Mouse (Mus musculus): ENCODE results near the gene Thra. TPM values are rescaled to one million over a fixed set of nuclear protein-coding genes. Genes with fewer than 3 reads are reported as not detected.

Gene Thra
- total and polyA plus RNA-seq, 3 experiments = 1.1 to 3.9 (median 3.8) TPM

DNA sequence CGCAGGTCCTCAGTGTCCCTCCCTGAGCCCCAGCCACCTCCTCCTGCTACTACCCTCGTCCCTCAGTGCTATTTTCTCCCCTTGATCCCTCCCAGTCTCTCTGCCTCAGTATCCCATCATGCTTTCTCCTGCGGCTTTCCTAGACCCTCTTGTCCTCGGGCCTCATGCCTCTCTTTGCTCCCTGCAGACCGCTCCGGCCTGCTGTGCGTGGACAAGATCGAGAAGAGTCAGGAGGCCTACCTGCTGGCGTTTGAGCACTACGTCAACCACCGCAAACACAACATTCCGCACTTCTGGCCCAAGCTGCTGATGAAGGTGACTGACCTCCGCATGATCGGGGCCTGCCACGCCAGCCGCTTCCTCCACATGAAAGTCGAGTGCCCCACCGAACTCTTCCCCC lies 23.7 kb downstream of the Thra start:
- dilution Hi-C loops (cut with MboI; ENCODE audit: extremely low pct_ligation_motif_present, extremely low pct_unique_long_range_greater_than_20kb, low sequenced_read_pairs) (no loop called here), in situ Hi-C loops (cut with MboI; ENCODE audit: low pct_ligation_motif_present, low pct_unique_long_range_greater_than_20kb, low sequenced_read_pairs) (no loop called here)
- Histone ChIP-seq H3K4me1 (ENCODE audit: control insufficient read depth in 1 of 2, insufficient read depth in 2 of 2) (peaks cover 6 to 32% of the 10 kb centered on the region in 2 experiments), H3K27ac (ENCODE audit: insufficient read depth, low read depth) (no peak overlapping the region), H3K27me3 (replicated peaks) (no peaks in the 10 kb centered on the region), H3K4me2 (ENCODE audit: insufficient read depth, low read depth, poor library complexity, severe bottlenecking) (no peak overlapping the region), H3K79me2 (replicated peaks; ENCODE audit: control insufficient read depth, extremely low read depth, insufficient read depth, poor library complexity, severe bottlenecking) (no peaks in the 10 kb centered on the region), H3K9ac (ENCODE audit: insufficient read depth, low read depth) (no peak overlapping the region), H3K4me3 (replicated peaks in 1 of 3; ENCODE audit: low read depth in 2 of 3, low read length in 2 of 3, poor library complexity in 1 of 3) (no peak overlapping the region), H3K9me3 (replicated peaks; ENCODE audit: low read length) (no peaks in the 10 kb centered on the region), H3K36me3 (replicated peaks in 1 of 2; ENCODE audit: control insufficient read depth in 1 of 2, insufficient read depth in 1 of 2, low read length in 1 of 2) (peaks cover 0 to 10% of the 10 kb centered on the region in 2 experiments)
- DNase-seq (ENCODE audit: extremely low read depth) = no peak
- TF ChIP-seq TCF12 (IDR thresholded peaks at IDR 0.05; ENCODE audit: low read depth, low read length) = no peak
- no peak for TF ChIP-seq MAFK (IDR thresholded peaks at IDR 0.05; ENCODE audit: insufficient replicate concordance, low read length)
- no peak for TF ChIP-seq POLR2A (IDR thresholded peaks at IDR 0.05; ENCODE audit: low read depth, low read length)
- TF ChIP-seq IRF4 (IDR thresholded peaks at IDR 0.05; ENCODE audit: low read depth, low read length) = no peak
- TF ChIP-seq ELF1 (IDR thresholded peaks at IDR 0.05; ENCODE audit: low read depth, low read length) = no peak
- no peak for TF ChIP-seq CHD1 (IDR thresholded peaks at IDR 0.05; ENCODE audit: low read depth, low read length)
- no peak for TF ChIP-seq ZNF384 (IDR thresholded peaks at IDR 0.05; ENCODE audit: low read depth, low read length)
- no peak for TF ChIP-seq USF1 (IDR thresholded peaks at IDR 0.05; ENCODE audit: low read depth, low read length)
- no peak for TF ChIP-seq ZMIZ1 (IDR thresholded peaks at IDR 0.05; ENCODE audit: low read depth, low read length)
- no peak for TF ChIP-seq E2F4 (IDR thresholded peaks at IDR 0.05; ENCODE audit: insufficient replicate concordance, low read depth, low read length)
- no peak for TF ChIP-seq NELFE (IDR thresholded peaks at IDR 0.05; ENCODE audit: low read depth, low read length)
- no peak for TF ChIP-seq EP300 (IDR thresholded peaks at IDR 0.05; ENCODE audit: low read length)
- no peak for TF ChIP-seq SIN3A (IDR thresholded peaks at IDR 0.05; ENCODE audit: low read length)
- TF ChIP-seq RAD21 (IDR thresholded peaks at IDR 0.05; ENCODE audit: low read depth, low read length) = no peak
- no peak for TF ChIP-seq MYC (IDR thresholded peaks at IDR 0.05; ENCODE audit: low read depth, low read length)
- no peak for TF ChIP-seq ETS1 (conservative IDR thresholded peaks at IDR 0.05; ENCODE audit: low read depth, low read length)
- TF ChIP-seq TBP (conservative IDR thresholded peaks at IDR 0.05; ENCODE audit: low read depth, low read length) = no peak
- TF ChIP-seq GABPA (IDR thresholded peaks at IDR 0.05; ENCODE audit: insufficient replicate concordance, low read depth, low read length) = no peak

DNA sequence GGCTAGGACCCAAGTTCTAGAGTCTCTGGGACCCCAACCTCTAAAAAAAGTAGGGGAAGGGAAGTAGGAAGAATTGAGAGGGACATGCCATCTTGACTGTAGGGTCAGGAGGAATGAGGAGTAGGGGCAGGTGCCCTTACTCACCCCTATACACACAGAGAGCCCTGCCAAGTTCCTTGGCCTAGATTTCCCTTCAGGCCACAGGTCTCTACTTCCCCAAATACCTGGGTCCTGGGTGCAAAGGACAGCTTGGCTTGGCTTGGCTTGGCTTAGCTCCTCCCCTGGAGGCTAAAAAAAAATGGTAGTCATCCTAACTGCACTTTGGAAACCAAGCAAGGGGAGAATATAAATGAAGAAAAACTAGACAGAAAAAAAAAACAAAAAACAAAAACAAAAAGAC lies 24.3 kb downstream of the Thra start:
- in situ Hi-C loops (cut with MboI; ENCODE audit: low pct_ligation_motif_present, low pct_unique_long_range_greater_than_20kb, low sequenced_read_pairs) (no loop called here), dilution Hi-C loops (cut with MboI; ENCODE audit: extremely low pct_ligation_motif_present, extremely low pct_unique_long_range_greater_than_20kb, low sequenced_read_pairs) (no loop called here)
- Histone ChIP-seq H3K79me2 (replicated peaks; ENCODE audit: control insufficient read depth, extremely low read depth, insufficient read depth, poor library complexity, severe bottlenecking) (no peaks in the 10 kb centered on the region), H3K27me3 (replicated peaks) (no peaks in the 10 kb centered on the region), H3K4me3 (replicated peaks in 1 of 3; ENCODE audit: low read depth in 2 of 3, low read length in 2 of 3, poor library complexity in 1 of 3) (no peak overlapping the region), H3K4me2 (ENCODE audit: insufficient read depth, low read depth, poor library complexity, severe bottlenecking) (no peak overlapping the region), H3K27ac (ENCODE audit: insufficient read depth, low read depth) (no peak overlapping the region), H3K9ac (ENCODE audit: insufficient read depth, low read depth) (no peak overlapping the region), H3K9me3 (replicated peaks; ENCODE audit: low read length) (no peaks in the 10 kb centered on the region), H3K36me3 (replicated peaks in 1 of 2; ENCODE audit: control insufficient read depth in 1 of 2, insufficient read depth in 1 of 2, low read length in 1 of 2) (peaks cover 0 to 10% of the 10 kb centered on the region in 2 experiments), H3K4me1 (ENCODE audit: control insufficient read depth in 1 of 2, insufficient read depth in 2 of 2) (peaks cover 8 to 32% of the 10 kb centered on the region in 2 experiments)
- no peak for DNase-seq (ENCODE audit: extremely low read depth)
- TF ChIP-seq RAD21 (IDR thresholded peaks at IDR 0.05; ENCODE audit: low read depth, low read length) (no peak), ZC3H11A (IDR thresholded peaks at IDR 0.05; ENCODE audit: low read depth, low read length) (no peak), TBP (conservative IDR thresholded peaks at IDR 0.05; ENCODE audit: low read depth, low read length) (no peak), POLR2AphosphoS2 (IDR thresholded peaks at IDR 0.05; ENCODE audit: low read depth, low read length) (no peak), POLR2A (IDR thresholded peaks at IDR 0.05; ENCODE audit: low read depth, low read length) (no peak), ZKSCAN1 (IDR thresholded peaks at IDR 0.05; ENCODE audit: borderline replicate concordance, low read depth, low read length) (no peak), MAFK (IDR thresholded peaks at IDR 0.05; ENCODE audit: insufficient replicate concordance, low read length) (no peak), ETS1 (conservative IDR thresholded peaks at IDR 0.05; ENCODE audit: low read depth, low read length) (no peak), EP300 (IDR thresholded peaks at IDR 0.05; ENCODE audit: low read length) (no peak), RCOR1 (conservative IDR thresholded peaks at IDR 0.05; ENCODE audit: low read depth, low read length) (no peak), CTCF (conservative IDR thresholded peaks at IDR 0.05 in 1 of 2, IDR thresholded peaks at IDR 0.05 in 1 of 2; ENCODE audit: low read depth in 2 of 2, low read length in 2 of 2) (no peak), ZMIZ1 (IDR thresholded peaks at IDR 0.05; ENCODE audit: low read depth, low read length) (no peak)
